Mouse (Mus musculus): ENCODE data around the gene Wrap53.

- TF ChIP-seq CTCF (IDR thresholded peaks at IDR 0.05; ENCODE audit: low read depth): peak; percentile 59
- no peak for TF ChIP-seq EP300 (IDR thresholded peaks at IDR 0.05; ENCODE audit: low read depth)
Observed at GRCm38 (mm10) chr11:69546423-69547053, 33.5 kb downstream of the Wrap53 start.

All from heart, postnatal 0 days (tissue).